Mouse (Mus musculus): Measurements from ENCODE around the gene Cd200r2. TPM values are rescaled to one million over a fixed set of nuclear protein-coding genes. Genes with fewer than 3 reads are reported as not detected.

Gene Cd200r2
- polyA plus RNA-seq, 1 experiment from 2014 or later: not detected

Other genes starting within 250 kb of the Cd200r2 start
- gene Nepro, start 142.8 kb upstream of the Cd200r2 start, polyA plus RNA-seq (2014; fragmentation: Nextera tagmentation; extraction: Ambion mirVana): 7.9 and 8.8 TPM in 2 replicates
- gene Gtpbp8, start 120.7 kb upstream of the Cd200r2 start, polyA plus RNA-seq (2014; fragmentation: Nextera tagmentation; extraction: Ambion mirVana): 27.8 and 30.3 TPM in 2 replicates
- gene Cd200r1, start 101.4 kb upstream of the Cd200r2 start, polyA plus RNA-seq (2014; fragmentation: Nextera tagmentation; extraction: Ambion mirVana): 1.5 and 2.1 TPM in 2 replicates
- gene Cd200r4, start 55.4 kb upstream of the Cd200r2 start, polyA plus RNA-seq (2014; fragmentation: Nextera tagmentation; extraction: Ambion mirVana): 0.20 and 0.56 TPM in 2 replicates
- 1.5 and 2.0 TPM in 2 replicates for gene Cd200r3, start 76.6 kb downstream of the Cd200r2 start, polyA plus RNA-seq (2014; fragmentation: Nextera tagmentation; extraction: Ambion mirVana)
- gene Ccdc80, start 226.3 kb downstream of the Cd200r2 start, polyA plus RNA-seq (2014; fragmentation: Nextera tagmentation; extraction: Ambion mirVana): 103 and 105 TPM in 2 replicates

Measured in embryonic facial prominence, embryonic 14.5 days (tissue).